Mouse (Mus musculus): ENCODE data around the gene Abcg8. TPM values are rescaled to one million over a fixed set of nuclear protein-coding genes. Genes with fewer than 3 reads are reported as not detected.

Gene Abcg8
- polyA plus RNA-seq, 1 experiment from 2014 or later = 0.38 TPM

DNA sequence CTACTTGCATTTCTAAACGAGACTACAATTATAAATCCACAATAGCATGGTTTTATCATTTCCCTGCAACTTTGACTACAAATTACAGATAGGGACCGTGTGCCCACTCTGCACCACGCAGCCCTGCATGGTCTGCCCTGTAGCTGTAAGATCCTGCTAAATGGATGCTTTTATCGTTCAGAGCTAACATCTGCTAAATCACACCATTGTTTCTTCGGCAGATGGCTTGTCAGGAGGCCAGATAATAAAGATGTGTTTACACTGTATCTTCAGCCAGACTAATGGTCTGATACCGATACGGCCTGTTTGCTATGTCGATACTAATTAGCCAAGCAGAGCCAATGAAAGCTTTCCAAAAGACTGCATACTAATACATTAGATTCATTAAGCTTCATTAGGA lies 73.2 kb downstream of the Abcg8 start:
- no peak for TF ChIP-seq CTCF (IDR thresholded peaks at IDR 0.05; ENCODE audit: low read depth)
- no peak overlapping the region for H3K27ac ChIP-seq

More for the DNA sequence above, 73.2 kb downstream of the Abcg8 start:
- Histone ChIP-seq H3K4me1 (replicated peaks; ENCODE audit: insufficient read depth, low read length) (no peaks in the 10 kb centered on the region), H3K36me3 (ENCODE audit: insufficient read depth, low read length) (0 out of 2 replicates have a peak, but pooled peaks cover 14% of the 10 kb centered on the region), H3K4me2 (ENCODE audit: low read length) (no peak overlapping the region), H3K4me3 (replicated peaks; ENCODE audit: low read depth, low read length) (no peak overlapping the region), H3K27me3 (ENCODE audit: insufficient read depth, low read length) (no peaks in the 10 kb centered on the region), H3K9ac (ENCODE audit: low read depth, low read length) (no peak overlapping the region), H3K9me3 (replicated peaks; ENCODE audit: low read length) (no peaks in the 10 kb centered on the region)
- WGBS = 50% methylated on average over 8 of the region's 8 CpGs
- DNase-seq (ENCODE audit: low spot score) (peak; percentile 27), ATAC-seq (replicated peaks; ENCODE audit: low FRiP score, low read depth) (no peak)

Other genes with a start within 250 kb of the Abcg8 start
- gene Thada, start 210.1 kb upstream of the Abcg8 start, polyA plus RNA-seq (2015; fragmentation: Nextera tagmentation; extraction: Ambion mirVana) = 3.4 and 4.1 TPM in 2 replicates
- 6.1 and 6.6 TPM in 2 replicates for gene Plekhh2, start 164.4 kb upstream of the Abcg8 start, polyA plus RNA-seq (2015; fragmentation: Nextera tagmentation; extraction: Ambion mirVana)
- gene Dync2li1, start 49.8 kb upstream of the Abcg8 start, polyA plus RNA-seq (2015; fragmentation: Nextera tagmentation; extraction: Ambion mirVana) = 59.9 and 61.2 TPM in 2 replicates
- gene Abcg5, start 6.7 kb downstream of the Abcg8 start, polyA plus RNA-seq (2015; fragmentation: Nextera tagmentation; extraction: Ambion mirVana) = 4.1 and 4.8 TPM in 2 replicates
- gene Lrpprc, start 114.5 kb downstream of the Abcg8 start, polyA plus RNA-seq (2015; fragmentation: Nextera tagmentation; extraction: Ambion mirVana) = 31.2 and 34.1 TPM in 2 replicates